Mouse (Mus musculus) cortical plate, adult 2 months (tissue): Measurements from ENCODE around the gene C1qtnf7.

Experiments used
- CTCF ChIP-seq: fragments of 200-500 bp; IDR thresholded peaks from 2 replicates; pipeline ENCODE4 v1.5.1; 2011; ENCODE audit warnings: mild to moderate bottlenecking, control low read depth, low read length; ENCODE audit not compliant: insufficient read depth; ENCODE audit errors: extremely low read depth
- POLR2A ChIP-seq: fragments of 200-500 bp; IDR thresholded peaks from 2 replicates; pipeline ENCODE4 v1.6.1; 2011; ENCODE audit warnings: mild to moderate bottlenecking, low read length, control low read depth; ENCODE audit not compliant: insufficient read depth; ENCODE audit errors: extremely low read depth

DNA sequence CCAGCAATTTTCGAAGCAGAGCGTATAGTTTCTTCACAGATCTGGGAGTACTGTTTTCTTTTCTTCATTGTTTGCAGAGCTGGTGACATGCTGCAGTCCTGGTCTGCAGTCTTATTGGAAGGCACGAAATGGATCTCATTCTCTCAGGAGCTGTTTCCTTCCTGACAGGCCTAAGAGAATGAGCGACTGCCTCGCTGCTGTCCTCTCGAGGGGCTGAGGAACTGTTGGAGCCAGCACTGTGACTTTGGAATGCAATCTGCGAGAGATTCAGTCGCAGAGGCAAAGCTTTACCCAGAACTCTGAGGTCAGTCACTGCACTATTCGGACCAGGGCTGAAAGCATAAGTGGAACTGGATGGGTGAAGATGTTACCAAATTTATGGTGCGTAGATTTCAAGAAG lies 46.4 kb upstream of the C1qtnf7 start:
- TF ChIP-seq POLR2A (no peak), CTCF (no peak)
